Mouse (Mus musculus) liver, adult 2 months (tissue): ENCODE measurements around the gene Hexb. TPM values are rescaled to one million over a fixed set of nuclear protein-coding genes. Genes with fewer than 3 reads are reported as not detected.

Source experiments
- DNase-seq: peaks from one replicate; pipeline ENCODE4 v3.0.0-alpha.2; 2011; ENCODE audit warnings: low read depth, low spot score; ENCODE audit errors: extremely low read depth
- H3K27ac ChIP-seq: fragments of 200-500 bp; replicated peaks from 2 replicates; pipeline ENCODE4 v1.5.1; 2012; ENCODE audit warnings: low read depth, mild to moderate bottlenecking, control low read depth, inconsistent platforms, low read length; ENCODE audit not compliant: insufficient read depth
- H3K27me3 ChIP-seq: fragments of 200-500 bp; 2 replicates; pipeline ENCODE4 v1.6.1; 2012; ENCODE audit warnings: mild to moderate bottlenecking, moderate library complexity, low read length, inconsistent platforms; ENCODE audit not compliant: control insufficient read depth, insufficient read depth
- H3K36me3 ChIP-seq: fragments of 200-500 bp; 2 replicates; pipeline ENCODE4 v1.6.1; 2012; ENCODE audit warnings: low read length, inconsistent platforms; ENCODE audit not compliant: control insufficient read depth, insufficient read depth
- H3K4me1 ChIP-seq: fragments of 200-500 bp; 2 replicates; pipeline ENCODE4 v1.6.1; 2011; ENCODE audit warnings: low read length; ENCODE audit not compliant: control insufficient read depth, insufficient read depth
- H3K4me3 ChIP-seq: fragments of 200-500 bp; 2 replicates; pipeline ENCODE4 v1.5.1; 2011; ENCODE audit warnings: low read depth, mild to moderate bottlenecking, control low read depth, low read length, moderate library complexity; ENCODE audit not compliant: insufficient read depth
- H3K79me2 ChIP-seq: fragments of 200-500 bp; 2 replicates; pipeline ENCODE4 v1.6.1; 2012; ENCODE audit warnings: inconsistent platforms, mild to moderate bottlenecking, low read length, moderate library complexity; ENCODE audit not compliant: control insufficient read depth, insufficient read depth
- H3K9ac ChIP-seq: fragments of 200-500 bp; 2 replicates; pipeline ENCODE4 v1.6.1; 2012; ENCODE audit warnings: low read depth, mild to moderate bottlenecking, control low read depth, inconsistent platforms, low read length
- CTCF ChIP-seq: fragments of 200-500 bp; IDR thresholded peaks from 2 replicates; pipeline ENCODE4 v1.5.1; 2011; ENCODE audit warnings: low read depth, low read length, control low read depth
- POLR2A ChIP-seq: fragments of 200-500 bp; IDR thresholded peaks from 2 replicates; pipeline ENCODE4 v1.6.1; 2011; ENCODE audit warnings: low read length, control low read depth; ENCODE audit not compliant: insufficient read depth; ENCODE audit errors: extremely low read depth
- WGBS: fragments of 180-500 bp; shearing (Covaris S2); methylation state at CpG from one replicate; pipeline ENCODE4 v1.1.7; 2018; 5-methylcytosine and 5-hydroxymethylcytosine counted together
- polyA plus RNA-seq: library from polyadenylated mRNA; depleted of rRNA; stranded (reverse); fragments of >200 nt; gene quantifications from 2 replicates; pipeline ENCODE4 v1.2.3, GENCODE M21; 2012; rRNA removed
- total RNA-seq: library from RNA; depleted of rRNA; stranded (reverse); fragments of >200 nt; gene quantifications from 2 replicates; pipeline ENCODE4 v1.2.3, GENCODE M21; 2014; rRNA removed

The Hexb gene
- 41.4 and 48.1 TPM in 2 replicates for total RNA-seq
- polyA plus RNA-seq: 43.1 and 54.7 TPM in 2 replicates

DNA sequence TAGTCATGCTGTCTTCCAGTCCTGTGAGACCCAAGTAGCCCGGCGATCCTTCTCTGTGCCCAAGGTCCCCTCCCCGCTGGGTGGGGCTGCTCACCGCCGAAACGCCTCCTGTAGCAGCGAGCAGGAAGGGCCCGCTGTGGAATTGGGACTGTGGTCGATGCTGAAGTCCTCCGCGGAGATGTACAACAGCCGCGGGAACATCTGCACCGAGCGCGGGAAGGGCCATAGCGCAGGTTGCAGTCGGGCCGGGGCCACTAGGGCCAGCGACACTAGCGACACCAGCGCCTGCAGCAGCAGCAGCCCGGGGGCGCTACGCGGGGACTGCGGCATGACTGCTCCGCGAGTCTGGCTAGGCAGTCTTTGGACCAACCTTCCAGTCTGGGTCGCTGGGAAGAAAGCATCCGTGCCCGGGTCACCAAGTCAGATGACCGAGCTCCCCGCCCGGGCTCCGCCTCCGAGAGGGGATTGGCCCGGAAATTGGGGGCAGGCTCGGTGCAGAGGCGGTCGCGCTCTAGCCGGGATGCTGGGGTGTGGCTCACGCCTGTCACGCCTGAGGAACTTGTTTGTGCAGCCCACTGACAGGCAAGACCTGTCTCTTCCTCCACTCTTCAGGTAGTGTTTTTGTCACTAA lies at the start of gene Hexb:
Gene Hexb (minus strand): TSS at position 426 of the 631 bp plus-strand sequence.
- Histone ChIP-seq H3K4me1 (peaks cover 2% of the 10 kb centered on the region; the same call in 1 of the 2 replicates), H3K27me3 (no peaks in the 10 kb centered on the region), H3K27ac (no peak within 1 kb of the TSS), H3K36me3 (no peaks in the 10 kb centered on the region), H3K9ac (peak within 1 kb of the TSS; percentile 71), H3K4me3 (peak within 1 kb of the TSS; percentile 67), H3K79me2 (no peaks in the 10 kb centered on the region)
- TF ChIP-seq POLR2A (no peak), CTCF (peak; percentile 28)
- DNase-seq: peak; percentile 69
- WGBS: under 1% methylated on average over 45 of the region's 45 CpGs

DNA sequence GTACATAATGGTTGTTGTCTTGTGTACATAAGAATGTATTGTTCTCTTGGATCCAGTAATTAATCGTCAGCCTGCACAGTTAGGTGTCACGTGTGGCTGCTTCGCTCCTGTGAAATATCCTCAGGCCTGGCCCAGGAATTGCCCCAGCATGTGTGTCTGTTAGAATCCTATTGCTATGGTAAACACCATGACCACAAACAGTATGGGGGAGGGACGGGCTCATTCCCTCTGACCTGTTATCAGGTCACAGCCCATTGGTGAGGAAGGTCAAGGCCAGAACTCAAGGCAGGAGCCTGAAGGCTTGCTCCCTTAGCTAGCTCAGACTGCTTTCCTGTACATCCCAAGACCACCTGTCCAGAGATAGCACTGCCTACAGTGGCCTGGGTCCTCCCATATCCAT lies 49.6 kb upstream of the Hexb start:
- H3K4me1 ChIP-seq: no peaks in the 10 kb centered on the region
- TF ChIP-seq CTCF (no peak), POLR2A (no peak)
- WGBS: 56% methylated on average over 4 of the region's 4 CpGs
- H3K4me3 ChIP-seq: no peak overlapping the region
- H3K36me3 ChIP-seq: no peaks in the 10 kb centered on the region
- H3K27me3 ChIP-seq: no peaks in the 10 kb centered on the region
- H3K79me2 ChIP-seq: 0 out of 2 replicates have a peak, but pooled peaks cover 3% of the 10 kb centered on the region
- DNase-seq: no peak
- H3K9ac ChIP-seq: no peak overlapping the region
- H3K27ac ChIP-seq: no peak overlapping the region

DNA sequence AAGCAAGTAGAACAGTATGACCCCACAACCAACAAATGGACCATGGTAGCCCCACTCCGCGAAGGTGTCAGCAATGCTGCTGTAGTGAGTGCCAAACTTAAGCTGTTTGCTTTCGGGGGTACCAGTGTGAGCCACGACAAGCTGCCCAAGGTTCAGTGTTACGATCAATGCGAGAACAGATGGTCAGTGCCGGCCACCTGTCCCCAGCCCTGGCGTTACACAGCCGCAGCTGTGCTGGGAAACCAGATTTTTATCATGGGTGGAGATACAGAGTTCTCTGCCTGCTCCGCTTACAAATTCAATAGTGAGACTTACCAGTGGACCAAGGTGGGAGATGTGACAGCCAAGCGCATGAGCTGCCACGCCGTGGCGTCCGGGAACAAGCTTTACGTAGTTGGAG lies 48.1 kb upstream of the Hexb start:
- DNase-seq: no peak
- Histone ChIP-seq H3K36me3 (no peaks in the 10 kb centered on the region), H3K9ac (no peak overlapping the region), H3K4me3 (no peak overlapping the region), H3K27ac (no peak overlapping the region), H3K4me1 (peaks cover 4% of the 10 kb centered on the region; the same call in 1 of the 2 replicates), H3K79me2 (0 out of 2 replicates have a peak, but pooled peaks cover 3% of the 10 kb centered on the region), H3K27me3 (no peaks in the 10 kb centered on the region)
- WGBS: 92% methylated on average over 16 of the region's 16 CpGs
- TF ChIP-seq POLR2A: no peak
- TF ChIP-seq CTCF: no peak

DNA sequence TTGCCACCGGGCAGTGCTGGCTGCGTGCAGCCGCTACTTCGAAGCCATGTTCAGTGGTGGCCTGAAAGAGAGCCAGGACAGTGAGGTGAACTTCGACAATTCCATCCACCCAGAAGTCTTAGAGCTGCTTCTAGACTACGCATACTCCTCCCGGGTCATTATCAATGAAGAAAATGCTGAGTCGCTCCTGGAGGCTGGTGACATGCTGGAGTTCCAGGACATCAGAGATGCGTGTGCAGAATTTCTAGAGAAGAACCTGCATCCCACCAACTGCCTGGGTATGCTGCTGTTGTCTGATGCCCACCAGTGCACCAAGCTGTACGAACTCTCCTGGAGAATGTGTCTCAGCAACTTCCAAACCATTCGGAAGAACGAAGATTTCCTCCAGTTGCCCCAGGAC lies 47.0 kb upstream of the Hexb start:
- H3K4me1 ChIP-seq: peaks cover 4% of the 10 kb centered on the region; the same call in 1 of the 2 replicates

DNA sequence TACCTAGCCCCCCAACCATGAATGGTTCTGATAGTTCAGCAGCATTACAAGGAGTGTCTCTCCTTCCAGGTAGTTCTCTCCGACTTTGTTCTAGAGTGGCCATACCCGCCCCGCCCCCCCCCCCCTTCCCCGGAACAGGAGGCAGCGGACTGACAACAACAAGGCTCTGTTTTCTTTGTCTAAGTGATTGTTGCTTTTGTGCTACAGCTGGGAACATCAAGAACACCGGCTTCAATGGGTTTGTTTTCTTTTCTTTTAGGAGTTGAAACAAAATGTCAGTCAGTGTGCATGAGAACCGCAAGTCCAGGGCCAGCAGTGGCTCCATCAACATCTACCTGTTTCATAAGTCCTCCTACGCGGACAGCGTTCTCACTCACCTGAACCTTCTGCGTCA lies 46.6 kb upstream of the Hexb start:
- no peak for TF ChIP-seq CTCF
- TF ChIP-seq POLR2A: no peak
- WGBS: 84% methylated on average over 11 of the region's 11 CpGs
- DNase-seq: no peak
- 0 out of 2 replicates have a peak, but pooled peaks cover 3% of the 10 kb centered on the region for H3K79me2 ChIP-seq
- no peaks in the 10 kb centered on the region for H3K27me3 ChIP-seq
- no peak overlapping the region for H3K9ac ChIP-seq
- H3K27ac ChIP-seq: no peak overlapping the region
- H3K36me3 ChIP-seq: no peaks in the 10 kb centered on the region
- H3K4me3 ChIP-seq: no peak overlapping the region
- H3K4me1 ChIP-seq: peaks cover 4% of the 10 kb centered on the region; the same call in 1 of the 2 replicates

More for the DNA sequence above, 47.0 kb upstream of the Hexb start:
- H3K36me3 ChIP-seq: no peaks in the 10 kb centered on the region
- no peak overlapping the region for H3K9ac ChIP-seq
- H3K4me3 ChIP-seq: no peak overlapping the region
- H3K27me3 ChIP-seq: no peaks in the 10 kb centered on the region
- WGBS: 90% methylated on average over 12 of the region's 12 CpGs
- no peak overlapping the region for H3K27ac ChIP-seq
- 0 out of 2 replicates have a peak, but pooled peaks cover 3% of the 10 kb centered on the region for H3K79me2 ChIP-seq
- TF ChIP-seq POLR2A: no peak
- no peak for TF ChIP-seq CTCF
- DNase-seq: no peak
